Mouse (Mus musculus) right cerebral cortex, postnatal 36 days (tissue): ENCODE data around the gene Zranb3.
A peak's percentile ranks its signal among the peaks of the same experiment; 100 is the strongest.
"Not testable (repeated sequence)": the region's sequence is repeated elsewhere in the genome, so short reads cannot be mapped to it uniquely, and the experiment has no call there.

ENCODE experiments used
- DNase-seq, 2 experiments: peaks; one replicate each; pipeline ENCODE4 v3.0.0; 2022; ENCODE audit warnings: low spot score in 2 of 2, mixed read lengths in 1 of 2

Gene Zranb3

GRCm38 (mm10) chr1:128060655-128061344 is 42.0 kb downstream of the Zranb3 start:
- no peak for DNase-seq

- no peak for DNase-seq
These were observed 44.2 kb downstream of the Zranb3 start for GRCm38 (mm10) chr1:128058625-128059024.

- no peak for DNase-seq
These were observed 45.6 kb downstream of the Zranb3 start for GRCm38 (mm10) chr1:128057269-128057668.

DNA sequence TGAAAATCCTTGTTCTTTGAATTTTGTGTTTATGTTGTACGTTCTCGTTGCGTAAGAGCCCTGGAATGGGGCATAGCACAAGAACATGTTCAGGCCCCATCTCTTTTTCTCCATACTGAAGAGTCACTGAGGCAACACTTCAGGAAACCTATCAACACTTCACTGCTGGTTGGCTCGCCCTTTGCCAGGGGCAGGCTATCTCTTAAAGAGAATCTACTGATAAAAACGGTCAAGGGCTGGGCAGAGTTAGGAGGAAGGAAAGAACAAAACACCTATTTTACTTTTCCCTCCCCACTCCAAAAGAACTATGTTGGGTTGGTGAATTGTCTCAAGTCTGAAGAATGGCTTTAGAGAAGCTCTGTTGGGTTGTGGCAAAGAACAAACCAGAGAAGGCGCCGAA is 55.9 kb downstream of the Zranb3 start:
- no peak for DNase-seq

GRCm38 (mm10) chr1:128046455-128046854 is 56.4 kb downstream of the Zranb3 start:
- DNase-seq: no peak

- DNase-seq: no peak
These were observed 58.7 kb downstream of the Zranb3 start for GRCm38 (mm10) chr1:128044181-128044580.

- DNase-seq: no peak
These were observed 66.6 kb downstream of the Zranb3 start for GRCm38 (mm10) chr1:128036296-128036695.

DNA sequence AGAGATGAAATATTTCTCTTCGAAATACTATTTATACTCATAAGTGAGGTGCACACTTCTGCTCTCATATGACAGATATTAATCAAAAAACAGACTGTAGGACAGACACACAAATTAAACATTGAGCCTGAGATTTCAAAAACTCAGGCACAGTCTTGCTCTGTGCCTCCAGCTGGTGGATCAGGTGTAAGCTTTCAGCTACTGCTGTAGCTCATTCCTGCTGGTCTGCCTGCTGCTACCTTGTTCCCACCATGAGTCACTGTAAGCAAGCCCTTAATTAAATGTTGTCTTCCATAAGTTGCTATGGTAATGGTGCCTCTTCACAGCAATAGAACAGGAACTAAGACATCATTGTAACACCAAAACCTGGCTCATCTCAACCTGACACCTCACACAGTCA is 70.7 kb downstream of the Zranb3 start:
- DNase-seq: peak; percentile 25 to 38

GRCm38 (mm10) chr1:128031524-128031923 is 71.3 kb downstream of the Zranb3 start:
- no peak for DNase-seq

DNA sequence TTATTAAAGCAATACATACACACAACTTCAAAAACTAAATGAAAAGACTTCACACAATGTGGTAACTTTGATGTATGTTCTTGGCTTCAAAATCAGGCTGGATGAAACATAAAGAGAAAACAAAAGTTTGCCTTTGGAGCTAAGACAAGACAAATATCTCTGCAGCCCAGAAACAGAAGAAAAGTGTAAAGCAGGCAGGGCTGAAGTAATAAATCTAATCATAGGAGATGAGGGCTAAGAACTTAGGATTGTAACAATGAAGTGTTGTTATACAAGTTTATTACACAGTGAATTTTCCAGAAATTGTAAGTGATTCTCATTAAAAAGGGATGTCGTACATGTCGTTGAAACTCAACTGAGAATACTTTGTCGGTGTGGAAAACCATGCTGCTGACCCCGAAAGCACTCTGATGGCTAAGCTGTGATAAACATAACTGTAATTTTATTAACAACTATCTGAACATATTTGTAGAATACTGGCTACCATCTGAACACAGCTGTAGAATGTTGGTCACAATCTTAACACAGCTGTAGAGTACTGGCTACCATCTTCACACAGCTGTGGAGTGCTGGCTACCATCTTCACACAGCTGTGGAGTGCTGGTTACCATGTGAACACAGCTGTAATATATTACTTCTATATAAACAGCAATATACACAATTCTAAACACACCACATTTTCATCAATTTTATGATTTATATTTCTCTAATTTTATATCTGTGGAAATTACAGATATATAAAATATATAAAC is 78.3 kb downstream of the Zranb3 start:
- no peak for DNase-seq

- DNase-seq: no peak
These were observed 82.7 kb downstream of the Zranb3 start for GRCm38 (mm10) chr1:128020001-128020770.

DNA sequence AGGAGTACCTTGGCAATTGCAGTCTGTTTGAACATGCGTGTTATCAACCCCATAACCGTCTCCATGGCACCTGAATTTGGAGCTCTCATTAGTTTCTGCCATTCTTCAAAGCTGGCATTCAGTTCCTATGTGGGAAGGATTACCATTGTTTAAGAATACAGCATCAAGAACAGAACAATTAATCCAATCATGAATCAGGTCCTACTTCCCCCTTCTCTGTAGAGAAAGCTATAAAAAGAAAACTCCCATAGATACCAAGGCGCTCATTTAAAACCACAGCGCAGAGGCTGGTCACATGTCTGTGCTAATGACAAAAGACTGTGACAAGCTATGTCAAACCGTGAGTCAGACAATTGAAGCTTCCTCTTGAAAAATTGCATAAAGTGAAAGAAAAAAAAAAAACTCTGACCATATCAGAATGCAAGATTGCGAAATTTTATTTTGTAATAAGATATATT is 86.8 kb downstream of the Zranb3 start:
- no peak for DNase-seq

DNA sequence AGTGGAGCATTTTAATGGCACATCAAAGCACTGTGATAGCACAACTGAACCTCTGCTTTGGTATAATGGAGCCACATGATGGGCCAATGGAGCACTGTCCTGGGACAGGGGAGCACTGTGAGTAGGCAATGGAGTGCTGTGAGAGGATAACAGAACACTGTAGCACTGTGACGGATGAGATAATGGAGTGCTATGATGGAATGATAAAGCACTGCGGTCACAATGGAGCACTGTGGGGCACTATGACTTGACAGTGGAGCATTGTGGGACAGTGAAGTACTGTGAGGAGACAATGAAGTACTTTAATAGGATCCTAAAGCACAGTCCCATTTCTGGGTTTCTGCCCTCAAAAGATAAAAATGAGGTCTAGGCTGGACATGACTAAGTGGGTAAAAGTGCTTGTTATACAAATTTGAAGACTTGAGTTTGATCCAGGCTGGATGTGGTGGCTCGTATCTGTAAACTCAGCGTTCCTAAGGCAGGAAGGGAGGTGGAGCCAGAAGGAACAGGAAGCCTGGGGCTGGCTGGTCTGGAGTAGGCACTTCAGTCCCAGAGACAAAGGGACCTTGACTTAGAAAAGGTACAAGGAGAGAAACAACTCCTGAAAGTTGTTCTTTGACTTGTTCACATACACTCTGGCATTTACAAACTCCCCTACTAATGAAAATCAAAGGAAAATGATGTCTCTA is 89.0 kb downstream of the Zranb3 start:
- no peak for DNase-seq

- no peak for DNase-seq
These were observed 93.1 kb downstream of the Zranb3 start for GRCm38 (mm10) chr1:128009751-128010150.

- DNase-seq: not testable (repeated sequence)
These were observed 96.7 kb downstream of the Zranb3 start for GRCm38 (mm10) chr1:128006042-128006600.

- no peak for DNase-seq
These were observed 98.5 kb downstream of the Zranb3 start for GRCm38 (mm10) chr1:128004371-128004720.

- DNase-seq: no peak
These were observed 99.0 kb downstream of the Zranb3 start for GRCm38 (mm10) chr1:128003712-128004370.

GRCm38 (mm10) chr1:128002159-128002558 is 100.7 kb downstream of the Zranb3 start:
- no peak for DNase-seq

GRCm38 (mm10) chr1:128000931-128001330 is 101.9 kb downstream of the Zranb3 start:
- DNase-seq: not testable (repeated sequence)

- no peak for DNase-seq
These were observed 109.0 kb downstream of the Zranb3 start for GRCm38 (mm10) chr1:127993892-127994291.
